Mouse (Mus musculus) erythroblast, embryonic 14.5 days (primary cell): ENCODE measurements at regions not wholly inside any gene's neighbourhood (a gene's known extent, or its start where the extent isn't known, plus 50 kb on each side); places are given as distances from the start of the nearest gene placed in this dataset.

Experiments
- GATA1 ChIP-seq: IDR thresholded peaks from 2 replicates; pipeline ENCODE4 v1.6.1; 2012; ENCODE audit warnings: low read length, inconsistent platforms, mixed read lengths
- TAL1 ChIP-seq: IDR thresholded peaks from 3 replicates; pipeline ENCODE4 v1.6.1; 2012; ENCODE audit warnings: low read length, inconsistent platforms, mixed read lengths

GRCm38 (mm10) chr7:72835423-72835822 is 529.0 kb upstream of the Mctp2 start:
- no peak for TF ChIP-seq GATA1
- TF ChIP-seq TAL1, result no peak
